Mouse (Mus musculus): Measurements from ENCODE around the gene Csnk2b.

- TF ChIP-seq EP300 (IDR thresholded peaks at IDR 0.05; ENCODE audit: low read depth) (no peak), CTCF (IDR thresholded peaks at IDR 0.05; ENCODE audit: low read depth) (no peak)
Measured at GRCm38 (mm10) chr17:35120745-35121142, 1.1 kb downstream of the Csnk2b start.
